Mouse (Mus musculus): ENCODE data around the gene Zfp978.
A peak's percentile ranks its signal among the peaks of the same experiment; 100 is the strongest.
"Not testable (repeated sequence)": the region's sequence is repeated elsewhere in the genome, so short reads cannot be mapped to it uniquely, and the experiment has no call there.

Zfp978 gene

GRCm38 (mm10) chr4:147361003-147361402 is at the start of gene Zfp978:
Gene Zfp978, plus strand, starts transcription at chr4:147361303.
- DNase-seq (ENCODE audit: low spot score in 2 of 2) = not testable (repeated sequence)

- not testable (repeated sequence) for DNase-seq (ENCODE audit: low spot score in 2 of 2)
These were observed 25.9 kb upstream of the Zfp978 start for GRCm38 (mm10) chr4:147335036-147335690.

GRCm38 (mm10) chr4:147335691-147336367 is 25.3 kb upstream of the Zfp978 start:
- DNase-seq (ENCODE audit: low spot score in 2 of 2) = not testable (repeated sequence)

- peak in 1 of 2 experiments; percentile 33 for DNase-seq (ENCODE audit: low spot score in 2 of 2)
These were observed 24.5 kb upstream of the Zfp978 start for GRCm38 (mm10) chr4:147336368-147337195.

GRCm38 (mm10) chr4:147337520-147337919 is 23.6 kb upstream of the Zfp978 start:
- not testable (repeated sequence) for DNase-seq (ENCODE audit: low spot score in 2 of 2)

- DNase-seq (ENCODE audit: low spot score in 2 of 2) = no peak
These were observed 23.0 kb upstream of the Zfp978 start for GRCm38 (mm10) chr4:147338032-147338610.

GRCm38 (mm10) chr4:147338706-147339105 is 22.4 kb upstream of the Zfp978 start:
- DNase-seq (ENCODE audit: low spot score in 2 of 2) = not testable (repeated sequence)

GRCm38 (mm10) chr4:147339601-147340219 is 21.4 kb upstream of the Zfp978 start:
- DNase-seq (ENCODE audit: low spot score in 2 of 2) = peak in 1 of 2 experiments; percentile 34

GRCm38 (mm10) chr4:147340236-147340635 is 20.9 kb upstream of the Zfp978 start:
- DNase-seq (ENCODE audit: low spot score in 2 of 2) = not testable (repeated sequence)

- DNase-seq (ENCODE audit: low spot score in 2 of 2) = not testable (repeated sequence)
These were observed 20.2 kb upstream of the Zfp978 start for GRCm38 (mm10) chr4:147340876-147341275.

- peak in 1 of 2 experiments; percentile 48 for DNase-seq (ENCODE audit: low spot score in 2 of 2)
These were observed 17.8 kb upstream of the Zfp978 start for GRCm38 (mm10) chr4:147343042-147343908.

- not testable (repeated sequence) for DNase-seq (ENCODE audit: low spot score in 2 of 2)
These were observed 16.0 kb upstream of the Zfp978 start for GRCm38 (mm10) chr4:147345061-147345554.

GRCm38 (mm10) chr4:147346361-147347035 is 14.6 kb upstream of the Zfp978 start:
- DNase-seq (ENCODE audit: low spot score in 2 of 2) = peak in 1 of 2 experiments; percentile 14

- not testable (repeated sequence) for DNase-seq (ENCODE audit: low spot score in 2 of 2)
These were observed 13.8 kb upstream of the Zfp978 start for GRCm38 (mm10) chr4:147347300-147347699.

GRCm38 (mm10) chr4:147347880-147348279 is 13.2 kb upstream of the Zfp978 start:
- peak in 1 of 2 experiments; percentile 15 for DNase-seq (ENCODE audit: low spot score in 2 of 2)

GRCm38 (mm10) chr4:147348401-147348800 is 12.7 kb upstream of the Zfp978 start:
- DNase-seq (ENCODE audit: low spot score in 2 of 2) = peak in 1 of 2 experiments; percentile 13

- peak in 1 of 2 experiments; percentile 36 for DNase-seq (ENCODE audit: low spot score in 2 of 2)
These were observed 12.0 kb upstream of the Zfp978 start for GRCm38 (mm10) chr4:147348906-147349686.

- DNase-seq (ENCODE audit: low spot score in 2 of 2) = peak in 1 of 2 experiments; percentile 26
These were observed 11.3 kb upstream of the Zfp978 start for GRCm38 (mm10) chr4:147349687-147350415.
